Mouse (Mus musculus) liver, embryonic 12.5 days (tissue): Measurements from ENCODE around the gene Olfr1340. TPM values are rescaled to one million over a fixed set of nuclear protein-coding genes. Genes with fewer than 3 reads are reported as not detected.

Experiments used
- ATAC-seq: fragments of 200-750 bp; cut with Nextera tagmentation; 2 replicates; pipeline ENCODE4 v1.8.0; 2017; ENCODE audit warnings: moderate number of reproducible peaks, mild to moderate bottlenecking, moderate library complexity
- H3K27ac ChIP-seq: fragments of 300-500 bp; sonication (generic); 2 replicates; pipeline ENCODE4 v1.5.1; 2016; ENCODE audit warnings: mild to moderate bottlenecking
- H3K27me3 ChIP-seq: fragments of 300-500 bp; sonication (generic); replicated peaks from 2 replicates; pipeline ENCODE4 v1.6.1; 2016; ENCODE audit warnings: mild to moderate bottlenecking, moderate library complexity
- H3K36me3 ChIP-seq: fragments of 300-500 bp; sonication (generic); 2 replicates; pipeline ENCODE4 v1.6.1; 2016; ENCODE audit warnings: mild to moderate bottlenecking, moderate library complexity
- H3K4me1 ChIP-seq: fragments of 300-500 bp; sonication (generic); 2 replicates; pipeline ENCODE4 v1.6.1; 2016
- H3K4me2 ChIP-seq: fragments of 300-500 bp; sonication (generic); 2 replicates; pipeline ENCODE4 v1.6.1; 2016; ENCODE audit warnings: mild to moderate bottlenecking, moderate library complexity
- H3K4me3 ChIP-seq: fragments of 300-500 bp; sonication (generic); 2 replicates; pipeline ENCODE4 v1.5.1; 2016; ENCODE audit warnings: mild to moderate bottlenecking, moderate library complexity
- H3K9ac ChIP-seq: fragments of 300-500 bp; sonication (generic); 2 replicates; pipeline ENCODE4 v1.6.1; 2016; ENCODE audit warnings: mild to moderate bottlenecking, moderate library complexity
- H3K9me3 ChIP-seq: fragments of 300-500 bp; sonication (generic); replicated peaks from 2 replicates; pipeline ENCODE4 v1.6.1; 2016; ENCODE audit warnings: mild to moderate bottlenecking, moderate library complexity
- WGBS: fragments of 180-500 bp; shearing (Covaris S2); methylation state at CpG from one replicate; pipeline ENCODE4 v1.1.7; 2016; ENCODE audit not compliant: insufficient replicate concordance; 5-methylcytosine and 5-hydroxymethylcytosine counted together
- polyA plus RNA-seq: library from polyadenylated mRNA; unstranded; fragments of >200 nt; fragmentation: Nextera tagmentation; extraction: Ambion mirVana; gene quantifications from 2 replicates; pipeline ENCODE4 v1.2.1, GENCODE M21; 2016

Gene Olfr1340
- polyA plus RNA-seq: not detected in 2 replicates

GRCm38 (mm10) chr4:118719838-118720237 is at the start of gene Olfr1340:
TSS of gene Olfr1340 (plus strand) at chr4:118720138.
- H3K4me3 ChIP-seq: no peak within 1 kb of the TSS
- H3K9me3 ChIP-seq: no peaks in the 10 kb centered on the region
- H3K4me1 ChIP-seq: no peaks in the 10 kb centered on the region
- no peak within 1 kb of the TSS for H3K9ac ChIP-seq
- H3K27ac ChIP-seq: no peak within 1 kb of the TSS
- H3K36me3 ChIP-seq: no peaks in the 10 kb centered on the region
- no peak for ATAC-seq
- no peak within 1 kb of the TSS for H3K4me2 ChIP-seq
- no peaks in the 10 kb centered on the region for H3K27me3 ChIP-seq

DNA sequence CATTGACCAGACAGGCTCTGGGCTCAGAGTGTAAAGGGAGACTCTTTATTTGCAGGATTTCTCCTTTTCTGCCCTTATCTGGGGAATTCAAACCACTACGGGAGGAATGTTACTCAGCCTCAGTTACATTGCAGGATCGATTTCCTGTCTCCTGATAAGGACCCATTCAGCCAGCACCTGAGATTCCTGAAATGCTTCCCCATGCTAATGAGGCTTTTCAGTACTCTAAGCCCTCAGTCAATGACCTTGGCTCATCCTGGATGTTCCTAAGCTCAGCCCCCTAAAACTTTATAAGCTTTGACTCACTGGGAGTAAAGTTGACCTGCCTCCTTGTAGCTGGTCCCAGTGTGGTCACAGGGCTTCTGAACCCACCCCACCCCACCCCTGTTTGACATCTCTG is 32.9 kb upstream of the Olfr1340 start:
- no peak overlapping the region for H3K4me3 ChIP-seq
- H3K27ac ChIP-seq: no peak overlapping the region
- no peaks in the 10 kb centered on the region for H3K4me1 ChIP-seq
- no peaks in the 10 kb centered on the region for H3K9me3 ChIP-seq
- H3K4me2 ChIP-seq: no peak overlapping the region
- H3K27me3 ChIP-seq: no peaks in the 10 kb centered on the region; the same call in 1 of the 2 replicates
- no peak for ATAC-seq
- no peak overlapping the region for H3K9ac ChIP-seq
- WGBS: 12% methylated on average over 2 of the region's 2 CpGs
- no peaks in the 10 kb centered on the region for H3K36me3 ChIP-seq

DNA sequence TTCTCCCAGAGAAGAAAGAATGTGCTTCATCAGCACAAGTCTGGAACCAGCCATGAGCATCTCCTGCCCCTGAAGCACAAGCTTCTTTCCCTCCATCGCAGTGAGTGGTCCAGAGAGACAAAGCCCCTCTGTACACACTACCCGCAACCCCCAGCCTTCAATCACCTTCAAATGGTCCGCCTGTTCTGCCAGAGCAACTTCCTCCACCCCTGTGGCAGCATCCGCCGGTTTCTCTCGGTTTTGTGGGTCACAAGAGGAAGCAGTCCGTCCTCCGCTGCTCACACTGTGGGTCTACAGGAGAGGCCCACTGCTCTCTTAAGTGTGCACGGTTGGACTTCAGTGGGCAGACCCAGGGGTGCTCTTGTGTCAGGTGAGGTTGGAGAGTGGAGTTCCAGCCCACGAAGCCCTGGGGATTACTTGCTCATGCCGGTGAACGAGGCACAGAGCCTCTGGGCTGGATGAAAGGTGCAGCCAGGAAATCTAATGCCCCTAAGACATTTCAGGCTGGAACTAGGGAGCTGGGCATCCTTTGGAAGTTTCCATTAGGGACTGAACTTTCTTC is 27.4 kb upstream of the Olfr1340 start, which contains the start of gene Olfr1342:
Gene Olfr1342, minus strand, starts transcription at position 345 of the 562 bp plus-strand sequence.
- Histone ChIP-seq H3K4me2 (no peak within 1 kb of the TSS), H3K36me3 (no peaks in the 10 kb centered on the region), H3K27ac (no peak within 1 kb of the TSS), H3K4me1 (no peaks in the 10 kb centered on the region), H3K4me3 (no peak within 1 kb of the TSS), H3K9me3 (no peaks in the 10 kb centered on the region), H3K27me3 (peaks cover 4% of the 10 kb centered on the region; the same call in 1 of the 2 replicates), H3K9ac (no peak within 1 kb of the TSS)
- ATAC-seq: no peak
- WGBS: 34% methylated on average over 12 of the region's 12 CpGs

DNA sequence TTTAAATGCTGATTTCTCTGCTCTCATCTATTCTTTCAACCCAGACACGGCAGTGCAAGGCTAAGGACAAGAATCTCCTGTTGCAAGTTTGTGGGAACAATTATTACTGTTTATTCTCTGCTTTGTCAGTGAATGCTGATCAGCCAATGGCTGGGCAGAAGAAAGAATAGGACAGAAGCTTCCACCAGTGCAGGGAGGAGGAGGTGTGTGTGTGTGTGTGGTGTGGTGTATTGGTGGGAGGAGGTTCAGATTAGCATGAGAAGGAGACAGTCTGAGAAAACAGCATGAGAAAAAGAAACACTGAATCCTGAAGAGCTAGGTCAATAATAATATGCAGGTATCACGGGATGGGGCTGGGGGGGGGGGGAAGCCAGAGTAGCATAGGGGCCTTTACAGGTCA is 26.1 kb upstream of the Olfr1340 start:
- WGBS: 35% methylated on average over 2 of the region's 2 CpGs
- H3K36me3 ChIP-seq: no peaks in the 10 kb centered on the region
- H3K9me3 ChIP-seq: no peaks in the 10 kb centered on the region
- no peak overlapping the region for H3K27ac ChIP-seq
- H3K27me3 ChIP-seq: peaks cover 4% of the 10 kb centered on the region; the same call in 1 of the 2 replicates
- H3K9ac ChIP-seq: no peak overlapping the region
- H3K4me3 ChIP-seq: no peak overlapping the region
- no peak for ATAC-seq
- no peaks in the 10 kb centered on the region for H3K4me1 ChIP-seq
- no peak overlapping the region for H3K4me2 ChIP-seq

DNA sequence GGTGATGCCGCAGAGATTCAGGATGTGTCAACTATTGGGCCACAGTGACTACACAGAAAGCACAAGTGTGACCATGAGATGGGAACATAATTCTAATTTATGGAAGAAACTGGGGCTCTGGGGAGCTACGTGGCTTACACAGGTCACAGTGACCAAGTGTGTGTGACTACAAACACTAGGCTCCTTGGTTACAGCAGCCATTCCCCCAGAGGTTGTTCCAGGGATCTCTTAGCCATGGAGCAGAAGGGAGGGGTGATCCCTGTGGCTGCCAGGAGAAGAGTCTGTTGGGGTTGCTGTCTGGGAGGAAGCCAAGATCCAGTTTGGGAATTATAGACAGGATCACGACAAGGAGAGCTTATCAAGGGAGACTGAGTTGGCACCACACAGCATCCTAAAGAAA is 16.7 kb upstream of the Olfr1340 start, which contains the start of gene Olfr1341:
Gene Olfr1341, plus strand, starts transcription at position 301 of the 400 bp plus-strand sequence.
- no peak for ATAC-seq
- Histone ChIP-seq H3K4me1 (no peaks in the 10 kb centered on the region), H3K4me3 (no peak within 1 kb of the TSS), H3K4me2 (no peak within 1 kb of the TSS), H3K36me3 (no peaks in the 10 kb centered on the region), H3K9ac (no peak within 1 kb of the TSS), H3K27ac (no peak within 1 kb of the TSS), H3K9me3 (no peaks in the 10 kb centered on the region), H3K27me3 (no peaks in the 10 kb centered on the region)
- 58% methylated on average over 3 of the region's 3 CpGs for WGBS

GRCm38 (mm10) chr4:118708086-118708485 is 11.9 kb upstream of the Olfr1340 start:
- H3K4me1 ChIP-seq: no peaks in the 10 kb centered on the region
- no peak overlapping the region for H3K27ac ChIP-seq
- H3K36me3 ChIP-seq: no peaks in the 10 kb centered on the region
- no peak overlapping the region for H3K9ac ChIP-seq
- ATAC-seq: no peak
- WGBS: 63% methylated on average over 5 of the region's 5 CpGs
- H3K27me3 ChIP-seq: no peaks in the 10 kb centered on the region
- no peak overlapping the region for H3K4me3 ChIP-seq
- H3K9me3 ChIP-seq: no peaks in the 10 kb centered on the region
- H3K4me2 ChIP-seq: no peak overlapping the region

- Histone ChIP-seq H3K27me3 (no peaks in the 10 kb centered on the region), H3K9me3 (no peaks in the 10 kb centered on the region), H3K4me2 (no peak overlapping the region), H3K4me1 (no peaks in the 10 kb centered on the region), H3K9ac (no peak overlapping the region), H3K27ac (no peak overlapping the region), H3K36me3 (no peaks in the 10 kb centered on the region), H3K4me3 (no peak overlapping the region)
- 63% methylated on average over 1 of the region's 1 CpGs for WGBS
- ATAC-seq: no peak
Measured at GRCm38 (mm10) chr4:118711656-118712055, 8.3 kb upstream of the Olfr1340 start.

GRCm38 (mm10) chr4:118721742-118722483 is 2.0 kb downstream of the Olfr1340 start:
- no peak overlapping the region for H3K27ac ChIP-seq
- ATAC-seq: no peak
- H3K4me2 ChIP-seq: no peak overlapping the region
- no peaks in the 10 kb centered on the region for H3K4me1 ChIP-seq
- 40% methylated on average over 10 of the region's 10 CpGs for WGBS
- H3K9me3 ChIP-seq: no peaks in the 10 kb centered on the region
- no peak overlapping the region for H3K9ac ChIP-seq
- H3K36me3 ChIP-seq: no peaks in the 10 kb centered on the region
- no peak overlapping the region for H3K4me3 ChIP-seq
- no peaks in the 10 kb centered on the region for H3K27me3 ChIP-seq

- 89% methylated on average over 1 of the region's 1 CpGs for WGBS
- Histone ChIP-seq H3K4me2 (no peak within 1 kb of the TSS), H3K4me3 (no peak within 1 kb of the TSS), H3K27ac (no peak within 1 kb of the TSS), H3K4me1 (no peaks in the 10 kb centered on the region), H3K9ac (no peak within 1 kb of the TSS), H3K9me3 (no peaks in the 10 kb centered on the region), H3K27me3 (no peaks in the 10 kb centered on the region), H3K36me3 (no peaks in the 10 kb centered on the region)
- no peak for ATAC-seq
Measured at GRCm38 (mm10) chr4:118731875-118732274, 11.9 kb downstream of the Olfr1340 start, which contains the start of gene Olfr1339. TSS of gene Olfr1339 (plus strand) at chr4:118732175.

- 52% methylated on average over 3 of the region's 3 CpGs for WGBS
Measured at GRCm38 (mm10) chr4:118739574-118739973, 19.6 kb downstream of the Olfr1340 start.

DNA sequence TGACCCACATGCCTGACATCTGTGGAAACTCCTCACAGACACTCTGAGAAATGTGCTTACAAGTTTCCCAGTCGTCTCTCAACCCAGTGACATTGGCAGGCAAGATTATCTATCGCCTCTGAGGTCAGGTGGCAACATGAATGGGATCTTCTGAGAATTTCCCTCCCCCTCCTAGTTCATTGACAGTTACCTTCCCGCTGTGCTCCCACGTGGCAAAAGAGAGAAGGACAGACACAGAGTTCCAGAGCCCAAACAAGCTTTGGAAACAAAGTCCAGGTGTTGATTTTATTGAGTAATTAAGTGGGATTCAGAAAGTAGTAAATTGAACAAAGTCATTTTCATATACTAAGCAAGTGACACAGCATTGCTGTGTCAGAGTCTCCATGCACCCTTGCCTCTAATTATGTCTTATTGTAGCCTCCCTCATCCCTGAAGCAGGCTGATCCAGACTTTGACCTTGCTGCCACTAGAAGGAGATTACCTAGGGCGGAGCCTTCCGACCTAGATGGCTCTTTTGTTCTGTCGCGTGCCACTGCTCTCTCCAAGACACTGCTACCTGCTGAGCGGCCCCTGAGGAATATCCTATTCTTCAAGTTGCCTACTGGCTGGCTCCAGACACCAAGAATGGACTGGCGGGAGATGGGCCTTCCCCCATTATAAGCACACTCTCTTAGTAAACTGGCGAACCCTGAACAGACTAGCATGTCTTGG is 21.2 kb downstream of the Olfr1340 start:
- ATAC-seq: no peak

More at GRCm38 (mm10) chr4:118739574-118739973, 19.6 kb downstream of the Olfr1340 start:
- Histone ChIP-seq H3K36me3 (no peaks in the 10 kb centered on the region), H3K9ac (no peak overlapping the region), H3K4me1 (no peaks in the 10 kb centered on the region), H3K4me3 (no peak overlapping the region), H3K27me3 (peaks cover 25% of the 10 kb centered on the region), H3K27ac (no peak overlapping the region), H3K9me3 (no peaks in the 10 kb centered on the region), H3K4me2 (no peak overlapping the region)
- ATAC-seq: no peak

GRCm38 (mm10) chr4:118741881-118742280 is 21.9 kb downstream of the Olfr1340 start:
- no peak overlapping the region for H3K27ac ChIP-seq
- peaks cover 25% of the 10 kb centered on the region for H3K27me3 ChIP-seq
- H3K4me3 ChIP-seq: no peak overlapping the region
- no peak overlapping the region for H3K9ac ChIP-seq
- no peaks in the 10 kb centered on the region for H3K4me1 ChIP-seq
- WGBS: 12% methylated on average over 16 of the region's 16 CpGs
- H3K9me3 ChIP-seq: peaks cover 9% of the 10 kb centered on the region; the same call in 1 of the 2 replicates
- no peak for ATAC-seq
- no peak overlapping the region for H3K4me2 ChIP-seq
- H3K36me3 ChIP-seq: no peaks in the 10 kb centered on the region

More for the DNA sequence above, 21.2 kb downstream of the Olfr1340 start:
- H3K9ac ChIP-seq: no peak overlapping the region
- 5% methylated on average over 11 of the region's 11 CpGs for WGBS
- no peaks in the 10 kb centered on the region for H3K36me3 ChIP-seq
- H3K4me3 ChIP-seq: no peak overlapping the region
- H3K4me1 ChIP-seq: no peaks in the 10 kb centered on the region
- peaks cover 25% of the 10 kb centered on the region for H3K27me3 ChIP-seq
- H3K27ac ChIP-seq: no peak overlapping the region
- peaks cover 1% of the 10 kb centered on the region; the same call in 1 of the 2 replicates for H3K9me3 ChIP-seq
- no peak overlapping the region for H3K4me2 ChIP-seq
